Mouse (Mus musculus) testis, postnatal 14 days (tissue): ENCODE data around the gene Ikzf2.

Source experiments
- DNase-seq: peaks from one replicate; pipeline ENCODE4 v3.0.0; 2021; ENCODE audit warnings: low spot score

Gene Ikzf2

DNA sequence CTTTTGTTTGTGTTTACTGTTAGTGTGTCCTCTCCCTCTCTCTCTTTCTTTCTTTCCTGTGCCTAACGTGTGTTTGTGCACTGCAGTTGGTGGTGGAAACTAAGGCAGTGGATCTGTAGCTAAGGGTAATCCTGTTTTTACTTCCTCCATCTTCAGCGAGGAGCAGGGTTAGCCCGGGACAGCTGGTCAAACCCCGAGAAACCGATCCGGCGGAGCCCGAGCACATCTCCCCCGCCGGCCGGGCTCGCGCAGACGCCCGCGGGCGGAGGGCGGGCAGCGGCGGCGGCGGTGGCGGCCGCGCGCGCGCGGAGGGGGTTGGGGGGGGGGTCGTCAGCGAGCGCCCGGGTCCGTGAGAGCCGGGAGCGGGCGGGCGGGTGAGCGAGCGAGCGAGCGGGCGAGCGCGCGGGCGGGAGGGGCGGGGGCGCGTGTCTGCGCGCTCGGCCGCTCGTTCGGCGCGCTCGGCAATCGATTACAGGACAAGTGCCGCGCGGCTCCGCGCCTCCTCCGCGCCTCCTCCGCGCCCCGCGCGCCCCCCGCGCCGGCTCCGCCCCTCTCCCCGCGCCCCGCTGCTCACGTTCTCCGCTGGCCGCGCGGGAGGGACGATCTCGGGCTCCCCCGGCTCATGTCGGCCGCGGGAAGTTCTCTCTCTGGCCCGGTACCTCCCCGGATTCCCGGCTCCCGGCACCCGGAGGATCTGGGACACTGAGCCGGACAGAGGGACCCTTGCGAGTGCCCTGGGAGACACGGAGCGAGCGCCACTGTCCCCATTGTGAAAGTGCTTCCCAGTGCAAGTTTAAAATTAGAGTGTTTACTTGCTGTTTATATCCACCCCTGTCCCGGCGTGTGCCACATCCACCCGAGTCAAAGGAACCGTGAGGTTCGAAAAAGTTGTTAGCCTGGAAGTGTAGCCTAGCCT is at the start of gene Ikzf2:
Gene Ikzf2 (minus strand): TSS at position 170 of the 916 bp plus-strand sequence.
- DNase-seq, result peak; percentile 79

DNA sequence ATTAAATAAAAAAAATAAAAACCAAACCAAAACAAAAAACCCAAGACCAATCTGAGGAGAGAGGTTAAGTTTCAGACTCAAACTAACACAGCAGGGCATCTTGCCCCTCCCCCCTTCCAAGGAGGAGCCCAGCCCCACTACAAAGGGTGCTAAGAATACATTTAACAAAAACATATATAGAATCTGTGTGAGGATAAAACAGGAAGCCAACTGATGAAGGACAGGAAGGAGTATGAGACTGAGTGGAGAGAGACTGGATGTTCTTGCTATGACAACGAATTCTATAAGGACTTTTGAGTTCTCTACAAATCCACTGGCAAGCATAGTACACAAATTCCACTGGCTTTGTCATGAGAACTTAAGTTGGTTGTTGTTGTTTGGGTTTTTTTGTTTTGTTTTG is 42.7 kb upstream of the Ikzf2 start:
- no peak for DNase-seq

DNA sequence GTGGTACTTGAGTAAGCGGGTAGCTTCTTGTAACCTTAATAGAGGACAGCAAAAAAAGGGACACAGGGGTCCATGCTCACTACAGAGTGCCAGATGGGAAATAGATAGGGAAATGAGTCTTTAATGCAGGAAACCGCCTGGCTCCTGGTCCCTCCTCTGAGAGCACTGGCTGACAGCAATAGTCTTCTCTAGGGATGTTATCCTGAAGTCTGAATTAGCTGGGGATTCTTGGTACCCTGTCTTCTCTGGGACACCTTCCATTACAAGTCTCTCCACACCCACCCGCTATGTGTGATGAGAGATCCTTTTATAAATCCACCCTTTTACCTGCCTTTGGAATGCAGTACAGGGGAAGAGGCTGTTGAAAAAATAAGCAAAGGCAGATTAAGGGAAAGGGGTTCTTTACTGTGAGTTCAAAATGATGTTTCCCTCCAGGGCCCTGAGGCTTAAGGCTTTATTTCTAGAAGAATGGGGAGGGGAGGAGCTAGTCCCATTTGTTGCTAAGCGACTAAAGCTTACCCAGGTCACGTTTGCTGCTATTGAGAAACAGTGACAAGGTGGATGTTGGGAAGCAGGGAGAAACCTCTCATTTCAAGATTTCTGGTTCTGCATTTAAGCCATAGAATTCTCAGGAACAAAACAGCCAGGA is 42.1 kb upstream of the Ikzf2 start:
- DNase-seq, result no peak

DNA sequence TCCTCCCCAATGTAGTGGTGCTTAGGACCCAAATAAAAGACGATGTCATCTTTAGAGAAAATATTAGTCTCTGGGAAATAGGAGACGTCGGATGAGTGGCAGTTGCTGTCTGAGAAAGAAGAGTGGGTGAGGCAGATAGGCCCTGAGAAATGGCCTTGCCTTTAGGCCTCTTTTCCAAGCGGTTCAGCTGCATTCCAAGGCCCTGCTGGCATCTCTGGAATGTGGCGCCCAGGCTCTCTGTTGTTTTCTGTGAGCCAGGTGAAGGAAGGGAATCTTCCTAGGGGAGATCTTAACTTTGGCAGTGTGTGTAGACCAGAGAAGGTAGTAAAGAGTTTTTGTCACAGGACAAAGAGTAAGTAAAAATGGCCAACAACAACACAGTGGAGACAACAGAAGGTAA is 40.9 kb upstream of the Ikzf2 start:
- DNase-seq, result no peak

DNA sequence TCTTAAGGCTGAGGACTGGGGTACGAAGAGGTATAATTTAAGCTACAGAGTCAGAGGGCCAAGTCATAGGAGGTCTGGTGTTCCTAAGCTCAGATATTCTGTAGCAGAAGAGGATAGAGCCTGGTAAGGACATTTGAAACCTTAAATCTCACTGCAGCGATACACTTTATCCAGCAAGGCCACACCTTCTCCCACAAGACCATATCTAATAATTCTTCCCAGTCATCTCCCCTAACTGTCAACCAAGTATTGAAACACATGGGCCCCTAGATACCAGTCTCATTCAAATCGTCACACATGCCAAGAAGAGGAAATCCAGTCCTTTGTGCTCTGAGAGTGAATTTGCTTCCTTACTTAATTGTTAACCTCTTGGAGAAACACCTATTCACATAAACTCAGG is 30.1 kb upstream of the Ikzf2 start:
- DNase-seq, result no peak

DNA sequence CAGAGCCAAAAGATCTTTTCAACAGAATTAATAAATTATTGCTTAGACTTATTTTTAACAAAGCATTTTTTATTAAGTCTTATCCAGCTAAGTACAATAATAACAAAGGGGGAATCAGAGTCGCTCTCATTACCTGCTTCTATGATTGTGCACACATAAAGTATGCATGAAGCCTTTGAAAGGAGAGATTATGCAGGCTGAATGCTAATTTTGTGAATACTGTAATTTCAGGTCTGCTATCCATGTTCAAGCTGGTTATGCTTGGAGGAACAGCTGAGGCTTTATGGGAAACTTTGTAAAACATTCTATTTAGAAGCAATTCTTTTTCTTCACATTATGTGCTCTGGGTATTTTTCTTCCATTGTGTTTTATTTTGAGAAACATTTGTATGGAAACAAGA is 21.5 kb upstream of the Ikzf2 start:
- no peak for DNase-seq

DNA sequence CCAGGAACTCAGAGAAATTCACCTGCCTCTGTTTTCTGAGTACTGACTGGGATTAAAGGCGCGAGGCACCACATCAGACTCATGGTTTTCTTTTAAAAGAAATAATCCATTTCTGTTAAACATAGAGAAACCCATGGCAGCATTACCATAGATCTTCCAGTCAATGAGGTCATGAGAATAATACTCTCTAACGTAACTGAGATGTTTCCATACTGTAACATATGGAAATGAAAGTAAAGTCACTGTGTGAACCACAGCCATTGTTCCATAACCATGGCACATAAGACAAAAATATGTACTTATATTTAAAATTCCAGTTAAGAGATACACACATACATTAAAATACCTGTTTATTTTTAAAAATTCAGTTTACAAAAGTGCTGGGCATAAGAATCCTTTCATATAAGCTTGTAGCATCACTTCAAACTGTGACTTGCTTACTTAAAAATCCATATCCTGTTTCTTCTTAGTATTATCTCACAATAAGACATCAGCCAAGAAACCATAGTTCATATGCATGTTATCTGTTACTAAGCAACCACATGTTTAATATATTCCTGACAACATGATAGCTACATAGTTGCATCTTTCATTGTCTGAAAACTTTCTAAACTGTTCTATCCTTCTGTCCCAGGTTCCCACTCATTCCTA is 16.6 kb upstream of the Ikzf2 start:
- DNase-seq, result no peak

DNA sequence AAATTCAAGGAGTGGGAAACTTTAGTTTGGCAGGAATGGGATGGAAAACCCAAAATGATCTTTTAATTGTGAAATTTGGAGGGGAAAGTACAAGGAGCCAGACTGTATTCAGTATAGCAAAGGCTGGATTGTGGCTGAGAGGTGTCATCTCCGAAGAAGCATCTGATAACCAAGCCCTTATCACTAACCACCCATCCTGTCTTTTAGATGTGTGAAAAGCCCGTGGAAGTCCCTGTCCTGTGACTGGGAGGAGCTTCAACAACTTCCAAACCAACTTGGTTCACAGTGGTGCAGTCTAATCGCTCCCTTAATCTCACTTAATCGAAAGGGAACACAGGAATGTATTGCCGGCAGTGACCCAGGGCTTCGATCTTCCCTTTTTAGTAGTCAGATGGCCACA is 4.9 kb upstream of the Ikzf2 start:
- no peak for DNase-seq

DNA sequence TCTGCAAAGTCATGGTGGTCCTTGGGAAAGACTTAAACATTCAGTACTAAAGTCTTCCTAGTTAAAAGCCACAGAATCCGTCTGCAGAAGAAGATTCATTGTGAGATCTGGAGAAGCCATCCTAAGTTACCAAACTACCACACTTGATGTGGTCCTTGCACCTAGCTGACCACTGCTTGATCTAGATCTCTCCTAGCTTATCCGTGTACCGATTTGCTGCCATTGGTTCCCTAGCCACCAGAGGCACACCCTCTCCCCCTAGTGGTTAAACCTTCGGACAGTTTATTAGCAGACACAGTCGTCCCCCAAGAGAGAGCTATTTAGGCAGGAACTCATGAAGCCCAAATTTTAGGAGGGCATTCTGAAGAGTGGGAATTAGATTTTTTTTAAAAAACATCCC is 1.9 kb upstream of the Ikzf2 start:
- DNase-seq, result peak; percentile 18

DNA sequence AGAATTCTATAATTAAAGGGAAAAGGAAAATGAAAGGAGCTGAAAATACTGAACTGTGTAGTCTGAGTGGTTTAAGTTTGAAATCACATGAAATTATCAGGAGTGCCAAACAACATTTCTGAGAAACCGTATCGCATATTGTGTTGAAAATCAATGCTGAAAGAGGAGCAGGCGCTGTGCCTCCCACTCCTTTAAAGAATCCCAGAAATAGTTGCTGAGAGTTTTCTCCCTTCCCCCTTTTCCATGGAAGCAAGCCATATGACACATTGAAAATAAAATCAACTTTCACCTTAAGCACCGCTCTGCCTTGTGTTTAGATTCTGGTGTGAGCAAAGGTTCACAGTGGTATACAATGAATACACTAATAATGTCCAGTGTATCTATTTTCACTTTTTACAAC is 1.1 kb upstream of the Ikzf2 start:
- no peak for DNase-seq

DNA sequence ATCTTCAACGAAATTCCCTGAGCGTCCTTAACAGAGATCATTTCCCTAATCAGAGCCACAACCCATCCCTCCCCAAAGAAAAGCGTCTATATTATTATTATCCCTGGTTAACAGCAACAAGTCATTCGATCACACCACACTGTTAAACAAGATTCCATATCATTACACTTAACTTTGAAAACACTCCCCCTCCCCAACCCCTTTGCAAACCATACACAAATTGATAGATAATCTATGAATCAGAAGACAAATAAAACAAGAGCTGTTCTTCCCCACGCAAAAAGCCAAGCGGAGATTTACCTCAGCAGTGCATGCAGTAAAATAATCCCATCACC is 337 bp downstream of the Ikzf2 start:
- DNase-seq, result no peak

DNA sequence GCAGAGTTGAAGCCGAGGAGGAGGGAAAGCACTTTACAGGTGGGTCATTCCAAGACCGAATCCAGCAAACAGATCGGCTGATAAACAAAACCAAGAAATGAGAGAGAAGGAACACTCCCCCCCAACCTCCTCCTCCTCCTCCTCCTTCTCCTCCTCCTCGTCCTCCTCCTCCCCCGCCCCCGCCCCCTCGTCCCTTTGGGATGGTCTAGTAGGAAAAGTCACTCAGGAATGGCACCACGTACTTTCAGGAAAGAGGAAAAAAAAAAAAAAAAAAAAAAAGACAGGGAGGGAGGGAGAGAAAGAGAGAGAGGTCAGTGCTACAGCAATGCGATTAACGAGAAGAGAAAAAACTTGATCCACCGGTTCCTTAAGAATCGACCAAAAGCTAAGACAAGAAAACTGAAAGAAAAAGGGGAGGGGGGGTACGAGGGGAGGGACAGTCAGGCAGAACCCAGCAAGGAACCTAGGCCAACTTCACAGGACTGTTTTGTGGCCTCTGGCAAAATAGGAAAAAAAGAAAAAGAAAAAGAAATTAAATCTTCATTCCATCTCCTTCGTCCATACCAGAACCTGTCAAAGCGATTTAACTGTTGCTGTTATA is 1.1 kb downstream of the Ikzf2 start:
- DNase-seq, result no peak

DNA sequence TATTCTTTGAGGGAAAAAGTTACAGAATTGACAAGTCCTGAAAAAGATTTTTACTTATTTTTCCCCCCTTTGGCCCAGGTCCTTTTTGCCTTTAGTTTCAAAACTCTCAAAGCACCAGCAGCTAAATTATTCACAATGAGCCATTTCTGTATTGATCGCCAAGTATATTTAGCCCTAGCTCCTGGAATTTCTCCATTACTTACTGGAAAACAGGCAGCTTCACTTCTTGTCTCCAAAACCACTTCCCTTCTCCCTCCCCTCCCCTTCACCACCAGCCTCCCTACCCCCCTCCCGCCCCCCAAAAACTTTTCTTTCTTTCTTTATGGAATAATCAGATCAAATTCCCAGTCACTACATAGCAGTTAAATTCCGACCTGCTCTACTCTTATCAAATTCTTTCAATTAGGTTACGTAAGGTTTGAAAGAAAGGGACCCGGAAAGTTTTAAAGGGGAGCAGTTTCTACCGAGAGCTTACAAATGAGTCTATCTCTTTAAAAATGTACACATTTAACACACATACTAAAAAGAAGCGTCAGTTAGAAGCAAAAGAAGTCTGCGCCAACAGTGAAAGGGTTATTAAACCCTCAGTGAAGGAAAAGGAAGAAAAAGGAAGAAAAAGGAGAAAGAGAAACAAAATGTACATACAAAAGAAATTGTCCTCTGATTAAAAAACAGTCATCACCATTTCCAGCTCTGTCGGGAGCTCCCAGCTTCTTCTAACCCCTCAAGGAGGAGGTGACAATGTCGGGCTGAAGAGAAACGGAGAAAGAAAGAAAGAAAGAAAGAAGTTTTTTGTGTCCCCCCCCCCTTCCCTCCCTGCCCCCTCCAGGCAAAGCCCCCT is 1.8 kb downstream of the Ikzf2 start:
- no peak for DNase-seq

DNA sequence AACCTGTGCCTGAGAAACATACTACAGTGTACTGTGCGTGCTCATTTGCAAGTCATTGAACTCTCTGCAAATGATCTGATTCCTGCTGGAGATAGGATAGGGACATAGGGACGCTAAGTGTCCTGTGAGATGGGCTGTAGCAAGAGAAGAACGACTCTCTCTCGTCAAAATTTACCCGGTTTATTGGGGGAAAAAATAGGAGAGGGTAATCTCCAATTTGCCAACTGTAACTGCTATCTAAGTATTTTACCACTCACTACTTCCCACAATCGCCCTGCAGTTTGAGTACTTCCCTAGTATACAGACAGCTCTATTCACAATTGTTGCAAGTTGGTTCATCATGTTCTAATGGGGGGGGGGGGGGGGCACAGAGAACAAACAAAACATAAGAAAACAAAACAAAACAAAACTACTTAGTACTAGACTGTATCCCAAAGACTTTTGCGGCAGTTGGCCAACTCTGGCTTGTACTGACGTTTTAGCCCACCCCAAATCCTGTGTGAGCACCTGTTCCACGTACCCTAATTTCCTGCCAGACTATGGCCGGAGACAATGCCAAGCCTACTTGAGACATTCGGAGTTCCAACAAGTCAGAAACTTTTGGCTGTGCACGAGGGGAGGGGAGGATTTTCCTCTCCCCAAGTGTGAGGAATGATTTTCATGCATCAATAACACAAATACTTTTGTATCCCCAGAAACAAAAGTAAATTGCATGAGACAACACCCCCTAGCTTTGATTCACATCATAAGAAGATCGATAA is 2.6 kb downstream of the Ikzf2 start:
- DNase-seq, result no peak

DNA sequence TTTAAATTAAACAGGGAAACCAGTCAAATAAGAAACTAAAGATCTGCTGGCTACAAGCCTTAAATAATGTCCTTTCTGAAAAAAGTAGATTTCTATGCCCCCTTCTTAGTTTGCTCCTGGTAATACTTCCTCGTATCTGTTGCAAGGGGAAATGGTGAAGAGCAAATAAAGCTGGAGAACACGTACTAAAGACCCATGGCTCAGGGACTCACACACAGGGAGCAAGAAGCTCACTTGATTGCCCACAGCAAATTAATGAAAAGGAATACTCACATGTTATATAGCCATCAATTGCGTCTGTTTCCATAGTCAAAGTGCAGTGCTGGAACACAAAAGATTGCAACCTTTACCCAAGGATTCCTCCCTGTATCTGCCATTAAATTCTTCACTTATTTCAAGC is 3.2 kb downstream of the Ikzf2 start:
- DNase-seq, result no peak

DNA sequence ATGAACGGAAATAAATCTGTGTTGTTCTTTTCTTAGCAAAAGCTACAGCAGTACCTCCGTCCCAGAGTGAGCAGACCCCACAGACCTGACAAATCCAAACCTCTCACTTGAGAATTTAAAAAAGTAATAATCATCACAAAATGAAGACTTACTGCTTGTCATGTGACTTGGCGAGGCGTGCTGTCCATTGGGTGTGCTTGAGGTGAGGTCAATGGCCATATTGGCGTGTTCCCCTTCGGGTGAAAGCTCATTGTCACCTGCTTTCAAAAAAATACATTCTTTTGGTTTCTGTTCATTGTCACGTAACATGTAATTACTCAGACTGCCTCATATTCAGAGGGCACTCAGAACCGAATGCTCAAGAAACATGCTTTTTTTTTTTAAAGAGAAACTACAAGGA is 4.0 kb downstream of the Ikzf2 start:
- no peak for DNase-seq

DNA sequence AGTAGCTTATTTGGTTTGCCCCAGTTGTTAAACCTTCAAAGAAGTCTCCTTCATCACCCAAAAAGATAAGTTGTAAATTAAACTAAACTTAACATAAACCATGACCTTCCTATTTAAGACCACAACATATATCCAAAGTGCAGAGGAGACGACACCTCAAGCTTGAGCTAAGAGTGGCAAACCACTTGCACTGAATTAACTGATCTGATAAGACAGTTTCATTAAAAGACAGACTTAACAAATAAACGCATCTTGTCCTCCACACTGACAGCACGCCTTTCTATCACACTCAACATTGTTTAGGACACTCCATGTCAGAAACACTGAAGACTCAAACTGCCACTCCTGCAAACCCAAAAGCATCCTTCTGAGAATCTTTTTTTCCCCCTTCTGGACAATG is 4.8 kb downstream of the Ikzf2 start:
- DNase-seq, result no peak

DNA sequence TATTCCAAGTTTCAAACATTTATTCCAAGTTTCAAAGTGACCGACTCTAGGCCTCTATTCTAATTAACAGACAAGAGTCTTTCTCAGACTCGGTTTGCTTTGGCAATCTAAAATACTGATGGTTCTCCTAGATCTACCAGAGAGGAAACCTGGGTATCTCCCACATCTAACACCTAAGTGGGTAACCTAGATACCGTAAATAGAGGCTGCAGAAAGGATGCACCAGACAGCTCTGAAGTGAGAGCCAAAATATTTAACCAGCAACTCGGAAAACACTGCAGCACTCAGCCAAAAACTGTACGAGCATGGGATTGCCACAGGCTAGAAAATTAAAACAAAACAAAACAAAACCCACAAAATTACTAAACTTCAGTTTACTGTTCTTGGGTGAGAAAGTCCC is 6.0 kb downstream of the Ikzf2 start:
- no peak for DNase-seq

DNA sequence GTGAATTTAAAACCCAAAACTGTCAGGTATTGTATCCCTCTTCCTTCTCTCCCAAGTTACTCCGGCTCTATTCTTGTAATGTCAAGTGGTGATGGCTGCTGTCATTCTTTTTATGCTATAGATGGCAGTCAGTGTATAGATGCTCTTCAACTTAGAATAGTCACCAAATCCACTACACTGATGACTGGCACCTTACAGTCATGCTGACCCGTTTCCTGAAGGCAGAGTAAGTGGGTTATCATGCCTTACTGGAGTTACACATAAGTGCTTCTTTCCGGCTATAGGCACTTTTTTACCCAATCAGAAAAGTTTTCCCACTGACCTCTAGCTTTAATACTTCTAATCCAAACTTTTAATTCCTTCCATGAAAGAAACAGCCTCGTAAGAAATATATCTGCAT is 6.5 kb downstream of the Ikzf2 start:
- DNase-seq, result no peak

DNA sequence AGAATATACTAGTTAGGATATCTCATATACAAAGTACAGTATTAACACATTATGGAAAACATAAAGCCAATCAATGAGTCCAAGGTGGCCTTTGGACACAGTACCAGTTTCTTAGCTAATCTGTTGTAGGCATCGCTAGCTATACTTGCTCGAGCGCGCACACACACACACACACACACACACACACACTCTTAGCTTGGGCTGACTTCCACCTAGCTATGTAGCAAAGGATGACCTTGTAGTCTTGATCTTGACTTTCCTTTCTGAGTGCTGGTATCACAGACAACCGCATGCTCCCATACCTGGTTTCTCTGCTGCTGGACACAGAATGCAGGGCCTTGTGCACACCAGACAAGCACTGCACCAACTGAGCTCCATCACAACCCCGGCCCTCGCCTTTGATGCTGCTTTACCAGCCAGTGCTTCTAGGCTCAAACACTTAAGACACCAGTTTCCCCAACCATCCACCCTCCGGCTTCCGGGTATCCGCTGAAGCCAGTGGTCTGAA is 17.1 kb downstream of the Ikzf2 start:
- no peak for DNase-seq

DNA sequence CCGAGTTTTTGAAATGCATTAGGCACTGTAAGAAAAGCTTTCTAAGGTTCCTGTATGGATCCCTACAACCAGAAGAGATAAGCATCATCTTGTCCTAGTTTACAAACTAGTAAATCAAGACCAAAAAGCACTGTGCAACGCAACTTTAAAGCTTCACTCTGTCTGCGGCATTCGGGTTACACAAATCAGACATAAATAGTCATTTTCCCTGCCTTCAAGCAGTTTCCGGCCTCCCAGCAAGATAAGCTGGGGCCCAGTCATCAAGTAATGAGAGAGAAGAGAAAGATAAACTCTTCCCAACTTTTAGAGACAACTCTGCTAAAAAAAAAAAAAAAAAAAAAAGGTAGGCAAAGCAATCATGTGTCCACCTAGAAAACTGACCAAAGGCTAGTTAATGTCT is 19.6 kb downstream of the Ikzf2 start:
- no peak for DNase-seq
